In genomic region chr17:6036458-6036857, GRCm38 (mm10) we compare ENCODE assay signal across 21 mouse cellular contexts. TPM values are rescaled to one million over a fixed set of nuclear protein-coding genes. Genes with fewer than 3 reads are reported as not detected.
DNase-seq lines count a peak whose midpoint lies in the region; ATAC-seq and TF ChIP-seq lines count a peak whose summit lies in the region.
"Had no signal": no experiment of that assay in that cellular context is flagged by ENCODE, and none has a peak within 500 bp of the region (broad histone marks: within the 10 kb centered on the region; RNA-seq: fewer than 3 reads in every experiment).

No protein-coding gene starts in this region.

- no peak overlapping the region for H3K27ac ChIP-seq in intestine, embryonic 15.5 days
- 0 out of 2 replicates have a peak overlapping the region, but pooled peaks have one; percentile 9 for H3K27ac ChIP-seq in kidney, postnatal 0 days
- H3K27ac ChIP-seq in liver, postnatal 0 days (ENCODE audit: low read depth): no peak overlapping the region
- H3K27ac ChIP-seq: embryonic facial prominence, embryonic 13.5 days; forebrain, embryonic 15.5 days; hindbrain, embryonic 14.5 days; limb, embryonic 12.5 days had no signal

- H3K9ac ChIP-seq in intestine, embryonic 15.5 days: no peak overlapping the region
- no peak overlapping the region for H3K9ac ChIP-seq in kidney, postnatal 0 days (ENCODE audit: low read depth, low read length)
- H3K9ac ChIP-seq in liver, postnatal 0 days (replicated peaks): no peak overlapping the region
- H3K9ac ChIP-seq: embryonic facial prominence, embryonic 13.5 days; forebrain, embryonic 15.5 days; hindbrain, embryonic 14.5 days; limb, embryonic 12.5 days had no signal

- intact Hi-C loops in heart, postnatal 36 days (cut with DNase I): no loop called here

- peak; percentile 87 for ATAC-seq in intestine, embryonic 15.5 days
- ATAC-seq in kidney, postnatal 0 days (replicated peaks; ENCODE audit: low FRiP score, low read depth): peak; percentile 40; the same call in 1 of the 2 replicates
- ATAC-seq in liver, postnatal 0 days: peak; percentile 41
- no peak for ATAC-seq in megakaryocyte progenitor cell, adult 5-6 weeks (replicated peaks; ENCODE audit: poor library complexity)
- ATAC-seq: forebrain, embryonic 15.5 days had no signal

- TF ChIP-seq CTCF in kidney, postnatal 0 days (IDR thresholded peaks at IDR 0.05; ENCODE audit: low read depth): no peak
- no peak for TF ChIP-seq CTCF in liver, postnatal 0 days (IDR thresholded peaks at IDR 0.05; ENCODE audit: low read depth)

- WGBS in intestine, embryonic 15.5 days: 68% methylated on average over 8 of the region's 8 CpGs
- WGBS in kidney, postnatal 0 days: 64% methylated on average over 8 of the region's 8 CpGs
- WGBS in liver, postnatal 0 days (ENCODE audit: insufficient replicate concordance): 75% methylated on average over 8 of the region's 8 CpGs

- H3K4me1 ChIP-seq in intestine, embryonic 15.5 days (replicated peaks): no peaks in the 10 kb centered on the region
- no peaks in the 10 kb centered on the region for H3K4me1 ChIP-seq in kidney, postnatal 0 days (replicated peaks; ENCODE audit: insufficient read depth, low read length)
- H3K4me1 ChIP-seq in liver, postnatal 0 days (ENCODE audit: insufficient read depth): peaks cover 2% of the 10 kb centered on the region; the same call in 1 of the 2 replicates
- H3K4me1 ChIP-seq: embryonic facial prominence, embryonic 13.5 days; forebrain, embryonic 15.5 days; limb, embryonic 12.5 days had no signal

- DNase-seq in kidney, adult 18-20 months: peak; percentile 46
- DNase-seq in kidney, postnatal 0 days (ENCODE audit: low spot score): peak; percentile 15
- DNase-seq in liver, postnatal 0 days: no peak
- no peak for DNase-seq in adrenal gland, adult (ENCODE audit: inconsistent age in 2 of 2, low spot score in 1 of 2)
- no peak for DNase-seq in heart, postnatal 36 days
- no peak for DNase-seq in adrenal gland, adult 8-10 months
- DNase-seq: B cell, adult 2 months; cerebellum, adult 8-10 months; gastrocnemius, postnatal 36 days; heart, postnatal 10 days; lung, adult 2 months; lung, postnatal 36 days; retina, postnatal 1 day; thymus, postnatal 14 days had no signal

- H3K27me3 ChIP-seq in intestine, embryonic 15.5 days (replicated peaks): no peaks in the 10 kb centered on the region
- no peaks in the 10 kb centered on the region for H3K27me3 ChIP-seq in kidney, postnatal 0 days (ENCODE audit: insufficient read depth, low read length)
- H3K27me3 ChIP-seq in liver, postnatal 0 days (ENCODE audit: insufficient read depth, low read length): no peaks in the 10 kb centered on the region
- H3K27me3 ChIP-seq: embryonic facial prominence, embryonic 13.5 days; forebrain, embryonic 15.5 days had no signal

- H3K4me3 ChIP-seq in intestine, embryonic 15.5 days (replicated peaks): no peak overlapping the region
- H3K4me3 ChIP-seq in kidney, postnatal 0 days (replicated peaks; ENCODE audit: low read depth, low read length): no peak overlapping the region
- no peak overlapping the region for H3K4me3 ChIP-seq in liver, postnatal 0 days (ENCODE audit: low read depth, low read length)
- H3K4me3 ChIP-seq: embryonic facial prominence, embryonic 13.5 days; forebrain, embryonic 15.5 days; limb, embryonic 12.5 days had no signal

- no peak for TF ChIP-seq EP300 in liver, postnatal 0 days (IDR thresholded peaks at IDR 0.05; ENCODE audit: low read depth)

- no peak overlapping the region for H3K4me2 ChIP-seq in intestine, embryonic 15.5 days (replicated peaks)
- no peak overlapping the region for H3K4me2 ChIP-seq in kidney, postnatal 0 days (ENCODE audit: low read length)
- no peak overlapping the region for H3K4me2 ChIP-seq in liver, postnatal 0 days (ENCODE audit: low read depth, low read length)
- H3K4me2 ChIP-seq: embryonic facial prominence, embryonic 13.5 days; forebrain, embryonic 15.5 days; heart, embryonic 11.5 days; hindbrain, embryonic 14.5 days; limb, embryonic 12.5 days had no signal

- H3K36me3 ChIP-seq in intestine, embryonic 15.5 days: peaks cover 16% of the 10 kb centered on the region; the same call in 1 of the 2 replicates
- 0 out of 2 replicates have a peak, but pooled peaks cover 3% of the 10 kb centered on the region for H3K36me3 ChIP-seq in kidney, postnatal 0 days (ENCODE audit: insufficient read depth, low read length)
- no peaks in the 10 kb centered on the region for H3K36me3 ChIP-seq in liver, postnatal 0 days (replicated peaks; ENCODE audit: insufficient read depth, low read length)
- H3K36me3 ChIP-seq: embryonic facial prominence, embryonic 13.5 days; forebrain, embryonic 15.5 days; limb, embryonic 12.5 days had no signal

- no peaks in the 10 kb centered on the region for H3K9me3 ChIP-seq in intestine, embryonic 15.5 days
- no peaks in the 10 kb centered on the region for H3K9me3 ChIP-seq in kidney, postnatal 0 days (replicated peaks; ENCODE audit: low read length)
- no peaks in the 10 kb centered on the region for H3K9me3 ChIP-seq in liver, postnatal 0 days (ENCODE audit: low read length)
- H3K9me3 ChIP-seq: embryonic facial prominence, embryonic 13.5 days; forebrain, embryonic 15.5 days; limb, embryonic 12.5 days had no signal

RNA-seq across cellular contexts. Expression of gene Serac1, which starts 43.1 kb away (rescaled TPM):
- polyA plus RNA-seq in intestine, embryonic 15.5 days (2015; fragmentation: Nextera tagmentation; extraction: Ambion mirVana): 4.8 and 5.3 TPM in 2 replicates
- polyA plus RNA-seq in kidney, postnatal 0 days (2015; fragmentation: Nextera tagmentation; extraction: Ambion mirVana): 2.2 and 2.4 TPM in 2 replicates
- polyA plus RNA-seq in liver, postnatal 0 days (2015; fragmentation: Nextera tagmentation; extraction: Ambion mirVana): 0.43 and 0.73 TPM in 2 replicates
- total RNA-seq in heart, postnatal 36 days (2021): 1 to 10 TPM; 6.3 to 7.4 TPM
- total RNA-seq in adrenal gland, adult 8-10 months (2022): 10 to 100 TPM in 2 of 4 experiments, 1 to 10 TPM in 2; 8.9 to 10.6 (median 9.9) TPM
- 2.2 and 2.5 TPM in 2 replicates for total RNA-seq in megakaryocyte progenitor cell, adult 5-6 weeks (2015)
- total RNA-seq in megakaryocyte progenitor cell, adult 5-6 weeks (2017): 4.7 and 5.4 TPM in 2 replicates

RNA-seq across cellular contexts. Expression of gene Gtf2h5, which starts 43.1 kb away (rescaled TPM):
- polyA plus RNA-seq in intestine, embryonic 15.5 days (2015; fragmentation: Nextera tagmentation; extraction: Ambion mirVana): 155 and 165 TPM in 2 replicates
- polyA plus RNA-seq in kidney, postnatal 0 days (2015; fragmentation: Nextera tagmentation; extraction: Ambion mirVana): 188 TPM in 2 replicates
- 70.4 and 73.5 TPM in 2 replicates for polyA plus RNA-seq in liver, postnatal 0 days (2015; fragmentation: Nextera tagmentation; extraction: Ambion mirVana)
- total RNA-seq in heart, postnatal 36 days (2021): 10 to 100 TPM; 64.9 to 70.5 TPM
- total RNA-seq in adrenal gland, adult 8-10 months (2022): 10 to 100 TPM; 72.6 to 91.7 (median 76.8) TPM
- 84.0 and 93.7 TPM in 2 replicates for total RNA-seq in megakaryocyte progenitor cell, adult 5-6 weeks (2015)
- 57.8 and 80.9 TPM in 2 replicates for total RNA-seq in megakaryocyte progenitor cell, adult 5-6 weeks (2017)

Comparison
In these comparisons a context has a peak if more than half of its experiments do, and no peak if none do; other contexts are left out.
1. DNase-seq: peak in kidney, adult 18-20 months (single experiment) and kidney, postnatal 0 days (single experiment); none in liver, postnatal 0 days (single experiment), adrenal gland, adult (0 of 2), heart, postnatal 36 days (0 of 2) and adrenal gland, adult 8-10 months (single experiment).